Mouse (Mus musculus) limb, embryonic 13.5 days (tissue): ENCODE measurements at regions not wholly inside any gene's neighbourhood (a gene's known extent, or its start where the extent isn't known, plus 50 kb on each side); places are given as distances from the start of the nearest gene placed in this dataset. TPM values are rescaled to one million over a fixed set of nuclear protein-coding genes. Genes with fewer than 3 reads are reported as not detected.

ENCODE experiments used
- ATAC-seq: fragments of 200-750 bp; cut with Nextera tagmentation; 2 replicates; pipeline ENCODE4 v1.8.0; 2017; ENCODE audit warnings: low read depth, moderate number of reproducible peaks, moderate TSS enrichment; ENCODE audit not compliant: low FRiP score
- H3K27ac ChIP-seq: fragments of 300-500 bp; sonication (generic); 2 replicates; pipeline ENCODE4 v1.5.1; 2015; ENCODE audit warnings: inconsistent platforms, mild to moderate bottlenecking, moderate library complexity
- H3K27me3 ChIP-seq: fragments of 300-500 bp; sonication (generic); 2 replicates; pipeline ENCODE4 v1.6.1; 2015; ENCODE audit warnings: mild to moderate bottlenecking, inconsistent platforms
- H3K36me3 ChIP-seq: fragments of 300-500 bp; sonication (generic); 2 replicates; pipeline ENCODE4 v1.6.1; 2015; ENCODE audit warnings: inconsistent platforms, mild to moderate bottlenecking, moderate library complexity
- H3K4me1 ChIP-seq: fragments of 300-500 bp; sonication (generic); 2 replicates; pipeline ENCODE4 v1.6.1; 2015; ENCODE audit warnings: inconsistent platforms
- H3K4me2 ChIP-seq: fragments of 300-500 bp; sonication (generic); replicated peaks from 2 replicates; pipeline ENCODE4 v1.6.1; 2015; ENCODE audit warnings: inconsistent platforms, mild to moderate bottlenecking, moderate library complexity
- H3K4me3 ChIP-seq: fragments of 300-500 bp; sonication (generic); 2 replicates; pipeline ENCODE4 v1.5.1; 2015; ENCODE audit warnings: moderate library complexity, mild to moderate bottlenecking, inconsistent platforms
- H3K9ac ChIP-seq: fragments of 300-500 bp; sonication (generic); 2 replicates; pipeline ENCODE4 v1.6.1; 2015; ENCODE audit warnings: mild to moderate bottlenecking, inconsistent platforms
- H3K9me3 ChIP-seq: fragments of 300-500 bp; sonication (generic); 2 replicates; pipeline ENCODE4 v1.6.1; 2016; ENCODE audit warnings: inconsistent platforms
- WGBS: fragments of 180-500 bp; shearing (Covaris S2); methylation state at CpG from one replicate; pipeline ENCODE4 v1.1.7; 2015; 5-methylcytosine and 5-hydroxymethylcytosine counted together
- microRNA-seq: library from miRNA; unstranded; fragments of <30 nt; microRNA quantifications from one replicate; pipeline ENCODE4, GENCODE M21; 2016

DNA sequence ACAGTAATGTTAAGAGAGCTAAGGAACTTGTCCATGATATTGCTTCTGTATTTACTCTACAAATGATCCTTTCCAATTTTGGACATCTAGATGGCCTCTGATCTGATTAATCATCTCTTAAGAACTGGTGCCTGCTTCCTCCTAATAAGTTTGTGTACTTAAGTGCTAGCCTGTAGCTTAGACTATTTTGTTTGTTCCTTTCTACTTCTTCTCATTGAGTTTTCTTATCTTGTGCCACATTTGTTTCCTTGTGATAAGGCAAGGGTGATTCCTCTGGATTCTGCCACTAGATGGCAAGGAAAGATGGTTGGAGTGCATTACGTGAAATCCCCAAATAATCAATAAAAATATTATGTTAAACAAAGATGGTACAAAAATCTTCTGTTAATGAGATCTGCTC is 148.0 kb downstream of the Calcrl start:
- no peaks in the 10 kb centered on the region for H3K36me3 ChIP-seq
- no peak overlapping the region for H3K4me2 ChIP-seq
- 80% methylated on average over 1 of the region's 1 CpGs for WGBS
- ATAC-seq = no peak
- no peak overlapping the region for H3K4me3 ChIP-seq
- no peaks in the 10 kb centered on the region for H3K27me3 ChIP-seq
- H3K27ac ChIP-seq = no peak overlapping the region
- no peaks in the 10 kb centered on the region for H3K4me1 ChIP-seq
- no peak overlapping the region for H3K9ac ChIP-seq
- H3K9me3 ChIP-seq = no peaks in the 10 kb centered on the region

Small RNA genes in the stretch of these regions (microRNA-seq; reads per million reads assigned to microRNA genes)
- not detected for gene Gm25972
